Mouse (Mus musculus) midbrain, embryonic 15.5 days (tissue): ENCODE results near the gene Commd7. TPM values are rescaled to one million over a fixed set of nuclear protein-coding genes. Genes with fewer than 3 reads are reported as not detected.

Source experiments
- ATAC-seq: fragments of 200-750 bp; cut with Nextera tagmentation; replicated peaks from 2 replicates; pipeline ENCODE4 v1.8.0; 2017; ENCODE audit warnings: moderate TSS enrichment
- H3K27ac ChIP-seq: fragments of 300-500 bp; sonication (generic); 2 replicates; pipeline ENCODE4 v1.5.1; 2015; ENCODE audit warnings: mild to moderate bottlenecking, inconsistent platforms
- H3K27me3 ChIP-seq: fragments of 300-500 bp; sonication (generic); replicated peaks from 2 replicates; pipeline ENCODE4 v1.6.1; 2015; ENCODE audit warnings: inconsistent platforms
- H3K36me3 ChIP-seq: fragments of 300-500 bp; sonication (generic); replicated peaks from 2 replicates; pipeline ENCODE4 v1.6.1; 2015; ENCODE audit warnings: inconsistent platforms
- H3K4me1 ChIP-seq: fragments of 300-500 bp; sonication (generic); 2 replicates; pipeline ENCODE4 v1.6.1; 2015; ENCODE audit warnings: inconsistent platforms
- H3K4me2 ChIP-seq: fragments of 300-500 bp; sonication (generic); 2 replicates; pipeline ENCODE4 v1.6.1; 2015; ENCODE audit warnings: inconsistent platforms, mild to moderate bottlenecking, moderate library complexity
- H3K4me3 ChIP-seq: fragments of 300-500 bp; sonication (generic); 2 replicates; pipeline ENCODE4 v1.5.1; 2015; ENCODE audit warnings: mild to moderate bottlenecking, inconsistent platforms
- H3K9ac ChIP-seq: fragments of 300-500 bp; sonication (generic); 2 replicates; pipeline ENCODE4 v1.6.1; 2015; ENCODE audit warnings: mild to moderate bottlenecking, inconsistent platforms
- H3K9me3 ChIP-seq: fragments of 300-500 bp; sonication (generic); 2 replicates; pipeline ENCODE4 v1.6.1; 2016; ENCODE audit warnings: inconsistent platforms
- WGBS: fragments of 180-500 bp; shearing (Covaris S2); methylation state at CpG from one replicate; pipeline ENCODE4 v1.1.7; 2015; ENCODE audit warnings: mixed read lengths; 5-methylcytosine and 5-hydroxymethylcytosine counted together
- polyA plus RNA-seq: library from polyadenylated mRNA; unstranded; fragments of >200 nt; fragmentation: Nextera tagmentation; extraction: Ambion mirVana; gene quantifications from 2 replicates; pipeline ENCODE4 v1.2.1, GENCODE M21; 2015

Commd7 gene
- polyA plus RNA-seq, 1 experiment from 2014 or later: 98.5 TPM

DNA sequence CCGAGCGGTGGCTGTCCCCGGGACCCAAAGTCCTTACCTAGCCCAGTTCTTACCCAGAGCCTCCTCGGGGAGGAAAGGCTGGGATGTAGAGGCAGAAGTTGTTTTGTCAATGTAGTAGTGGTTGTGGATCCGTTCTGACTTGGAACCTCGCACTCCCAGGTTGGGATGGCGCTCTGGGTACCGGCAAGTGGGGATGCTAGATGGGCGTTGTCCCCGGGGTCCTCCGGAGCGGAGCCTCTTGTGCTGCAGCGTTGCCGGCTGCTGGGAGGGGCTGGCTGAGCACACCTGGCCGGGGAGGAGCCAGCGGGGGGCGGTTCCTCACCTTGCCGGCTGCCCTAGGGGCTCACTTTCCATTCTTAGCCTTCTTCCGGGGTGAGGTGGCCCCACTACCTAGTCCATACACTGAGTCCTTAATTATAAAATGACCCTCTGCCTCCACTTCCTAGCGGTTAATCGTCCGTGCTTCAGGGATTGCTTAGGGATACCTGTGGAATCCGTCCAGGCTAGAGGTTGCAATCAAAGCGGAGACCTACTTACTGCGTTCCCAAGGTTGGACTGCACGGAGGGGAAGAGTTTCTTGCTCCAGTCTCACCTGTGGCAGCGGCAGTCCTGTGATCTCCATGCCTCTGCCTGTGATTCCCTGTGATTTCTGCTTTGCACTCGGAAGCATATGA, 17.6 kb upstream of the Commd7 start:
- H3K4me2 ChIP-seq: peak overlapping the region; percentile 91
- H3K27me3 ChIP-seq: peaks cover 6% of the 10 kb centered on the region; the same call in 1 of the 2 replicates
- peak; percentile 22; the same call in 1 of the 2 replicates for ATAC-seq
- H3K27ac ChIP-seq: no peak overlapping the region
- 1% methylated on average over 28 of the region's 28 CpGs for WGBS
- peak overlapping the region; percentile 66 for H3K9ac ChIP-seq
- H3K4me1 ChIP-seq: peaks cover 18% of the 10 kb centered on the region
- no peaks in the 10 kb centered on the region for H3K9me3 ChIP-seq
- peak overlapping the region; percentile 77 for H3K4me3 ChIP-seq
- no peaks in the 10 kb centered on the region for H3K36me3 ChIP-seq

- under 1% methylated on average over 93 of the region's 93 CpGs for WGBS
Measured at GRCm38 (mm10) chr2:153649298-153650013, 16.9 kb upstream of the Commd7 start, which contains the start of gene Dnmt3b. TSS of gene Dnmt3b (plus strand) at chr2:153649450.

GRCm38 (mm10) chr2:153648773-153649297, 16.3 kb upstream of the Commd7 start:
- Histone ChIP-seq H3K4me1 (peaks cover 18% of the 10 kb centered on the region), H3K4me3 (peak overlapping the region; percentile 77), H3K27ac (0 out of 2 replicates have a peak overlapping the region, but pooled peaks have one; percentile 32), H3K27me3 (peaks cover 6% of the 10 kb centered on the region; the same call in 1 of the 2 replicates), H3K9me3 (no peaks in the 10 kb centered on the region), H3K4me2 (peak overlapping the region; percentile 91), H3K9ac (peak overlapping the region; percentile 66), H3K36me3 (no peaks in the 10 kb centered on the region)
- WGBS: 18% methylated on average over 14 of the region's 14 CpGs
- no peak for ATAC-seq

More at GRCm38 (mm10) chr2:153649298-153650013, 16.9 kb upstream of the Commd7 start, which contains the start of gene Dnmt3b:
- Histone ChIP-seq H3K9me3 (no peaks in the 10 kb centered on the region), H3K27me3 (peaks cover 6% of the 10 kb centered on the region; the same call in 1 of the 2 replicates), H3K4me3 (peak within 1 kb of the TSS; percentile 77), H3K9ac (peak within 1 kb of the TSS; percentile 66), H3K27ac (peak within 1 kb of the TSS; percentile 32; the same call in 1 of the 2 replicates), H3K36me3 (no peaks in the 10 kb centered on the region), H3K4me2 (peak within 1 kb of the TSS; percentile 91), H3K4me1 (peaks cover 18% of the 10 kb centered on the region)
- ATAC-seq: peak; percentile 90

DNA sequence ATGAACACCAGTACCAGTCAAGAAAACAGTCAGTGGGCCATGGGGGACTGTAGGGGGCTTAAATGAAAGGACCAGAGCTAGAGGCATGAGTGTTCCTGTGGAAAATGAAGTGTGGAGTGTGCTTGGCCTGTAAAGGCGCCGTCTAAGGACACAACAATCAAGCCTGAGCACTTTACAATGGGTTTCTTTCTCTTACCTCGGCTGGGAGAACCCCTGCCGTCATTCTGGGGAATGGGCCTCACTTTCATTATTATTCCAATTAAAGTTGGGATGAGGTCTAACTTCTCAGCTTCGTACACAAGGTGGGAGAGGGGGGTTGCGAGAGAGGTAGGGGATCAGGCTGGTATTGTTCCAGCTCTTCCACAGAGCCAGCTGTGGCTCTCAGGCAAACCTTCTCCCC, 10.4 kb upstream of the Commd7 start:
- Histone ChIP-seq H3K36me3 (no peaks in the 10 kb centered on the region), H3K9me3 (no peaks in the 10 kb centered on the region), H3K27me3 (no peaks in the 10 kb centered on the region), H3K27ac (no peak overlapping the region), H3K9ac (no peak overlapping the region), H3K4me2 (no peak overlapping the region), H3K4me1 (no peaks in the 10 kb centered on the region), H3K4me3 (no peak overlapping the region)
- 16% methylated on average over 6 of the region's 6 CpGs for WGBS
- ATAC-seq: no peak

- ATAC-seq: no peak
- WGBS: 10% methylated on average over 3 of the region's 3 CpGs
- H3K9ac ChIP-seq: no peak overlapping the region
Measured at GRCm38 (mm10) chr2:153642496-153642895, 9.9 kb upstream of the Commd7 start.

DNA sequence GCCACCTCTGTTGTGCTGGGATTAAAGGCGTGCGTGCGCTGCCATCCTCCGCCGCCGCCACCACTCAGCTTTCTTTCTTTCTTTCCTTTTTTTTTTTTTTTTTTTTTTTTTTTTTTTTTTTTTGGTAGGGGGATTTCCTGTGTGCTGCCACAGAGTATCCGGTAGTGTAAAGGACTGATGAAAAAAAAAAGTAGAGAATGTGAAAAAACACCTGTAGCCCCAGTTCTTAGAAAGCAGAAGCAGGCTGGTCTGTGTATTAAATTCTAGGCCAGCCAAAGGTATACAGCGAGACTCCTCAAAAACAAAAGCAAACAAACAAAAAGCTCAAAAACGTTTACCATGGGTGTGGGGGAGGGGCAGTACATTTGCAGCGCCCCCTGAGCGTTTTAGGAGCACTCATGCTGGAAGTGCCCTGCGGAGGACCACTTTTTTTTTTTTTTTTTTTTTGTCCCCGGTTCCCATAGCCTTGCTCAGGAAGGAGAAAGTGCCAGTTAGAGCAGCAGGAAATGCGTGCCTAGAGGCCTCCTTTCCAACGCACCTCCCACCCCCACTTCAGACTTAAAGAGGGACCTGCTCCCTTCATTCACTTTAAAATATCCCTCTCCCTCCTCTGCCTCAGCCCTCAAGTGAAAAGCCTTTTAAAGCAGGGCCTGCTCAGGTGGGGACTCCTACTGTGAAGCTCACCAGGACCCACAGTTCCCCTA, 6.5 kb upstream of the Commd7 start:
- WGBS: 17% methylated on average over 15 of the region's 15 CpGs
- H3K9me3 ChIP-seq: no peaks in the 10 kb centered on the region
- no peak overlapping the region for H3K4me3 ChIP-seq
- no peaks in the 10 kb centered on the region for H3K4me1 ChIP-seq
- no peaks in the 10 kb centered on the region for H3K27me3 ChIP-seq
- no peak overlapping the region for H3K4me2 ChIP-seq
- H3K9ac ChIP-seq: no peak overlapping the region
- no peaks in the 10 kb centered on the region for H3K36me3 ChIP-seq
- ATAC-seq: no peak
- no peak overlapping the region for H3K27ac ChIP-seq

More at GRCm38 (mm10) chr2:153642496-153642895, 9.9 kb upstream of the Commd7 start:
- Histone ChIP-seq H3K27me3 (no peaks in the 10 kb centered on the region), H3K9me3 (no peaks in the 10 kb centered on the region), H3K4me3 (no peak overlapping the region), H3K4me2 (no peak overlapping the region), H3K4me1 (no peaks in the 10 kb centered on the region), H3K27ac (no peak overlapping the region), H3K36me3 (no peaks in the 10 kb centered on the region)

DNA sequence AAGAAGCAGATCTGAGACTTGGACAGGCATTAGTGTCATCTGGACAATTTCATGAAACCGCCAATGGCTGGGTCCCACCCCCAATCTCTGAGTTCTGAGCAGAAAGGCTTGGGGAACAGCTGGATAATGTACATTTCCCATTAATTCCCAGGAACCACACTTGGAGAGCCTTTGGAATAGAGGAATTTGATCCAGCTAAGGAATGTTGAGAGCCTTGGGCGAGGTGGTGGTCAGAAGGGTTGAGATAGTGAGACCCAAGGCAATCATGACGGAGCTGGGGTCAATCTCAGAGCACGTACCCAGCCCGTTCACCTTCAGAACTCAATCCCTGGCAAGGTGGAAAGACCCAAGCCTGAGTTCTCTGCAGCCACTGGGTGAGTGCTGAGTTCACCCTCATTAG, 678 bp upstream of the Commd7 start:
- Histone ChIP-seq H3K9ac (0 out of 2 replicates have a peak overlapping the region, but pooled peaks have one; percentile 91), H3K4me2 (peak overlapping the region; percentile 65; the same call in 1 of the 2 replicates), H3K36me3 (peaks cover 3% of the 10 kb centered on the region; the same call in 1 of the 2 replicates), H3K27ac (peak overlapping the region; percentile 92), H3K4me3 (peak overlapping the region; percentile 82; the same call in 1 of the 2 replicates), H3K27me3 (no peaks in the 10 kb centered on the region), H3K9me3 (no peaks in the 10 kb centered on the region), H3K4me1 (peaks cover 20% of the 10 kb centered on the region)
- ATAC-seq: no peak
- 90% methylated on average over 5 of the region's 5 CpGs for WGBS

DNA sequence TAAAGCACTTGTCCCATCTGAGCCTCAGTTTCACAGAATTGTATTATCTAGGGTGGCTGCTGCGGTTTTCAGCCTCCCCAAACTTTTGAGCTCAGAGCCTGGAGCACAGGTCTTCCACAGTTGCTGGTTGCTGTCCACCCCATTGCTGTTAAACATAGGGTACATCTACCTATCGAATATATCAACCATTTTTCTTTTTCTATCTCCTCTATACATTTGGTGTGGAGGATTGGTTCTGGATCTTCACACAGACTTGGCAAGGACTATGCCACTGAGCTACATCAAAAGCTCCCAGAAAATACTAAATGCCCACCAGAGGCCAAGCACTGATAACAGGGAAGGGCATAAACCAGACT, 268 bp upstream of the Commd7 start:
- peak overlapping the region; percentile 65 for H3K4me2 ChIP-seq
- ATAC-seq: peak; percentile 56
- peaks cover 20% of the 10 kb centered on the region for H3K4me1 ChIP-seq
- H3K27me3 ChIP-seq: no peaks in the 10 kb centered on the region
- peak overlapping the region; percentile 91 for H3K9ac ChIP-seq
- peak overlapping the region; percentile 82 for H3K4me3 ChIP-seq
- H3K36me3 ChIP-seq: peaks cover 7% of the 10 kb centered on the region; the same call in 1 of the 2 replicates
- WGBS: 37% methylated on average over 2 of the region's 2 CpGs
- peak overlapping the region; percentile 92 for H3K27ac ChIP-seq
- no peaks in the 10 kb centered on the region for H3K9me3 ChIP-seq

DNA sequence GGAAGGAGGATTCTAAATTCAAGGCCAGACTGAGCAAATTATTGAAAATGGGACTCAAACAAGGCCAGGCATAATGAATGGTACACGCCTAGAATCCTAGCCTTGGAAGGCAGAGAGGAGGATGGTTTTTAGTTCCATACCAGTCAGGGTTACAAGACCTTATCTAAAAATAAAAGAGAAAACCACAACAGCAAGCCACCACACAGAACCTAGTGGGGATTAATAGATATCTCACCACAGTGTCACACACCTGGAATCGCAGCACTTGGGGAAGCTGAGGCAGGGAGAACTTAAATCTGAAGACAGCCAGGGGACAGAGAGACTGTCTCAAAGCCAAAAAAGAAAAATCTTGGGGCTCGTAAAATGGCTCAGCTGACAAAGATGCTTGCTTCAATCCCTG, 1.6 kb downstream of the Commd7 start:
- Histone ChIP-seq H3K4me1 (peaks cover 20% of the 10 kb centered on the region), H3K4me3 (0 out of 2 replicates have a peak overlapping the region, but pooled peaks have one; percentile 82), H3K9ac (peak overlapping the region; percentile 91; the same call in 1 of the 2 replicates), H3K9me3 (no peaks in the 10 kb centered on the region), H3K27me3 (no peaks in the 10 kb centered on the region), H3K27ac (no peak overlapping the region), H3K4me2 (peak overlapping the region; percentile 65; the same call in 1 of the 2 replicates), H3K36me3 (peaks cover 20% of the 10 kb centered on the region; the same call in 1 of the 2 replicates)
- no peak for ATAC-seq
- WGBS: 91% methylated on average over 3 of the region's 3 CpGs

DNA sequence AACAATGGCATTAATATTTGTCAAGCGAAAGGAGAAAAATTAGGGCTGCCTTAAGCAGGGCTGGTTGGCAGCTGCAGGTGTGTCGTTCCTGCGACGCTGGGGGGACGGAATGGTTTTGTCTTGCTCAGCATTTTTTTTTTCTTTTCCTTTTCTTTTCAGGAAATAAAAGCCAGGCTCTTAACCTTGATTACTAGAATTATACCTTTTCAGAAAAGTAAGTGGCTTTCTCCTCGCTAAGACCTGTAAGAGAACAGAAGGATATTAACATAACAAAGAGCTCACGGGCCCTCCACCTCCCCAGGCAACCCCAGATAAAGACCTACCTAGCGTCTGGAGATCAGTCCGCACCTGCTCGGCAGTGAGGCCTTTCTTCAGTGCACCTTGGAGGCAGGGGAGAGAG, 10.1 kb downstream of the Commd7 start:
- no peaks in the 10 kb centered on the region for H3K9me3 ChIP-seq
- H3K36me3 ChIP-seq: peaks cover 64% of the 10 kb centered on the region
- no peak overlapping the region for H3K4me2 ChIP-seq

GRCm38 (mm10) chr2:153618889-153619288, 13.7 kb downstream of the Commd7 start:
- 83% methylated on average over 10 of the region's 10 CpGs for WGBS
- Histone ChIP-seq H3K36me3 (peaks cover 44% of the 10 kb centered on the region), H3K4me1 (no peaks in the 10 kb centered on the region), H3K9me3 (no peaks in the 10 kb centered on the region), H3K27ac (no peak overlapping the region), H3K27me3 (no peaks in the 10 kb centered on the region), H3K4me2 (no peak overlapping the region), H3K4me3 (no peak overlapping the region), H3K9ac (no peak overlapping the region)
- no peak for ATAC-seq

More for the DNA sequence above, 10.1 kb downstream of the Commd7 start:
- Histone ChIP-seq H3K27me3 (no peaks in the 10 kb centered on the region), H3K4me3 (no peak overlapping the region), H3K27ac (no peak overlapping the region), H3K4me1 (no peaks in the 10 kb centered on the region), H3K9ac (no peak overlapping the region)
- no peak for ATAC-seq
- WGBS: 39% methylated on average over 10 of the region's 10 CpGs
